Mouse (Mus musculus) lung, adult 2 months (tissue): ENCODE measurements around the gene Dpy30. TPM values are rescaled to one million over a fixed set of nuclear protein-coding genes. Genes with fewer than 3 reads are reported as not detected.

ENCODE experiments used
- DNase-seq: peaks from one replicate; pipeline ENCODE4 v3.0.0; 2022
- H3K4me1 ChIP-seq: fragments of 200-500 bp; 2 replicates; pipeline ENCODE4 v1.6.1; 2011; ENCODE audit warnings: low read length; ENCODE audit not compliant: control insufficient read depth, insufficient read depth
- H3K4me3 ChIP-seq: fragments of 200-500 bp; replicated peaks from 2 replicates; pipeline ENCODE3; 2011; ENCODE audit warnings: low read depth, mild to moderate bottlenecking, control low read depth, low read length; ENCODE audit errors: extremely low read depth
- CTCF ChIP-seq: fragments of 200-500 bp; IDR thresholded peaks from 2 replicates; pipeline ENCODE4 v1.5.1; 2011; ENCODE audit warnings: mild to moderate bottlenecking, low read length, control low read depth; ENCODE audit not compliant: insufficient read depth
- POLR2A ChIP-seq: fragments of 200-500 bp; IDR thresholded peaks from 2 replicates; pipeline ENCODE4 v1.6.1; 2011; ENCODE audit warnings: low read depth, mild to moderate bottlenecking, control low read depth, low read length, borderline replicate concordance; ENCODE audit errors: extremely low read depth
- WGBS: fragments of 180-500 bp; shearing (Covaris S2); methylation state at CpG from one replicate; pipeline ENCODE4 v1.1.7; 2018; 5-methylcytosine and 5-hydroxymethylcytosine counted together
- polyA plus RNA-seq: library from polyadenylated mRNA; depleted of rRNA; stranded (reverse); fragments of >200 nt; gene quantifications from 2 replicates; pipeline ENCODE4 v1.2.3, GENCODE M21; 2012

The Dpy30 gene
- polyA plus RNA-seq, 1 experiment: 28.7 TPM

DNA sequence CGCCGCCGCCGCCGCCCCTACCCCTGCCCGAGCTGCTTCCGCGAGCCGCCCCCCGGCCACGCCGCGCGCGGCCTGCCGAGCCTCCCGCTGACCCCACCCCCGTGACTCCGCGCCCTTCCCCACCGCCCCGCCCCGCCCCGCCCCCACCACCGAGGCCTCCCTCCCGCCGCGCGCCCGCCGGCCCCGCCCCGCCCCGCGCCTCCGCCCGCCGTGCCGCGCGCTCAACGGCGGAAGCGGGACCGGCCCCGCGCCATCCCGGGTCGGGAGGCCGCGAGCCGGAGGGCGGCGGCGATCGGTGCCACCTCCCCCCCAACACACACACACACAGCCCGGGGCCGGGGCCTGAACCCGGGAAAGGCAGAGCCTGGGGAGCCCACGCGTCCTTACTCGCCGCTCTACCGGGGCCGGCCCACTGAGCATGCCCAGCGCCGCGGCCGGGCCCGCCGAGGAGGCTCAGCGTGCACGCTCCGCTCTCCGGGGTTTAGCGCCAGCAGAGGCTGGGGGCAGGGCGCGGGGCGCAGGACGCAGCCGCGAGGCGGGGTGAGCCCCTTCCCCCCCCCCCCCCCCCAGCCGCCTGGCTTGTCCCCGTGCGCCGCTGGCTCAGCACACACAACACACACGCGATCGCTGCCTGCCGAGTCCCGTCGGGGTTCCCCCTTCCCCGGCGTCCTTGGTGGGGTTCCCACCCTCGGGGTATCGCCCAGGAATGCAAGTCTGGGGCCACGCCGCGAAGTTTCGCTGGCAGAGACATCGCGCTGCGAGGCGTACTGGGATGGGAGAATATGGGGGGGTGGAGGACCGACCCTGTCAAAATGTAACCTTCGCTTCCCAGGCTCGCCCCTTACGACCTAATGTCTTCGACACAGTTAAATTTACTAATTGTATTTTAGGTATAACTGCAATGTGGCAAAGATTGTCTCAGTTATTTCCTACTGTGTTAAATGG is 28.4 kb downstream of the Dpy30 start, which contains the start of gene Memo1:
Gene Memo1, minus strand, starts transcription at position 496 of the 945 bp plus-strand sequence.
- TF ChIP-seq CTCF (no peak), POLR2A (peak; percentile 39; the same call in 1 of the 2 replicates)
- WGBS: under 1% methylated on average over 98 of the region's 110 CpGs
- Histone ChIP-seq H3K4me1 (peaks cover 2% of the 10 kb centered on the region), H3K4me3 (peak within 1 kb of the TSS; percentile 99)
- peak; percentile 82 for DNase-seq

DNA sequence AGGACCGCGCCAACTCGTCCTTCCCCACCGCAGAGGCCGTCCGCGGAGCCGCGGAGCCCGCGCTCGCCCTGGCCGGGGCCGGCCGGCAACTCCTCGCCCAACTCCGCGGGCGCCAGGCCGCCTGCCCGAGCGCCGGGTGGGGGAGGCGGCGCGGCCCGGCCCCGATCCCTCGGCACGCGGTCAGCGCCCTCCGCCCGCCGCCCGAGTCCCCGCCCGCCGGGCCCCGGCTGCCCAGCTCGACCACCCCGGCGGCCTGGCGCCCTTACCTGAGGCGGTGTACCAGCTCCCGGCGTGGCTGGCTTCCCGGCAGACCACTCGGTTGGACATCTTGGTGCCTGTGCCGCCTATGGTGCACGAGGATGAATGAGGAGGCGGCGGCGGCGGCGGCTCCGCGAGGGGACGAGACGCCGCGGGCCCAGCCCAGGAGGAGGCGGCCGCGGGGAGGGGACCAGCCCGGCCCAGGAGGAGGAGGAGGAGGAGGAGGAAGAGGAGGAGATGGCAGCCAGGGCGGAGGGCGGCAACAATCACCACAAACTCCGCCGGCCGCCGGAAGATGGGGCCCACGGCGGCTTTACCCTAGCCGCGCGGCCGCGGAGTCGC is 29.2 kb downstream of the Dpy30 start:
- peak overlapping the region; percentile 88 for H3K4me3 ChIP-seq
- TF ChIP-seq POLR2A (no peak), CTCF (no peak)
- DNase-seq: peak; percentile 81
- H3K4me1 ChIP-seq: peaks cover 2% of the 10 kb centered on the region
- WGBS: 1% methylated on average over 74 of the region's 80 CpGs

DNA sequence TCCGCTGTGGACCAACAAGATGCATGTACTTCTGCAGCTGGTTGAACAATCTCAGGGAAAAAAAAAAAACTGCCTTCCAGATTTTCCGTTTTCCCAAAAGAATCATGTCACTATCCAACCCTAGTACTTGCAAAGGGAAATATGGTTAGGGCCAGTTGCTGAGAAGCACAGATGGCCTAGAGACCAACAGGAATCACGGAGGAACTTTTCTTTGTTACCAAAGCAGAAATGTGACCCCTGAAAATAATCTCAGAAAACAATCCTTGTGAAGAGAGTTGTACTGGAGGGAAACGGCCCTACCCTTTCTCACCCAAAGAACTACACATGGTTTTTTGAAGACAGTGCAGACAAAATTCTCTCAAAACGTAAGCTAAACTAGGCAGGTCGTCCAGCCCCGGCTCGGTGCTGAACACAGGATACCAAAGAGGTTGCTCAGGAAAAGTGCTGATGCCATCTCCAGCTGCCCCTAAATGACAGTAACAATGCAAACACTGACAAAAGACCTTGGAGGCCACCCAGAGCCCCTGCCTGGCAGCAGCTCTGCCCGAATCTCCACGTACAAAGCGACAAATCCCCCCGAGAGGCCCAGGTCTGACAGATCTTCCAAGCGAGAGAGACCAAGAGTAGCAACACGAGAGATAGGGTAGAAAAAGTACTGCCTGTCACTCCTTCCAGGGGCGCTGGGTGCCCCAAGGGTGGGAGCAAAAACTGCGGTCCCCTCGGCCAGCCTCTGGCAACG is 29.9 kb downstream of the Dpy30 start:
- DNase-seq: peak; percentile 51
- peak overlapping the region; percentile 88 for H3K4me3 ChIP-seq
- 4% methylated on average over 18 of the region's 18 CpGs for WGBS
- peaks cover 2% of the 10 kb centered on the region for H3K4me1 ChIP-seq
- no peak for TF ChIP-seq POLR2A
- TF ChIP-seq CTCF: no peak

DNA sequence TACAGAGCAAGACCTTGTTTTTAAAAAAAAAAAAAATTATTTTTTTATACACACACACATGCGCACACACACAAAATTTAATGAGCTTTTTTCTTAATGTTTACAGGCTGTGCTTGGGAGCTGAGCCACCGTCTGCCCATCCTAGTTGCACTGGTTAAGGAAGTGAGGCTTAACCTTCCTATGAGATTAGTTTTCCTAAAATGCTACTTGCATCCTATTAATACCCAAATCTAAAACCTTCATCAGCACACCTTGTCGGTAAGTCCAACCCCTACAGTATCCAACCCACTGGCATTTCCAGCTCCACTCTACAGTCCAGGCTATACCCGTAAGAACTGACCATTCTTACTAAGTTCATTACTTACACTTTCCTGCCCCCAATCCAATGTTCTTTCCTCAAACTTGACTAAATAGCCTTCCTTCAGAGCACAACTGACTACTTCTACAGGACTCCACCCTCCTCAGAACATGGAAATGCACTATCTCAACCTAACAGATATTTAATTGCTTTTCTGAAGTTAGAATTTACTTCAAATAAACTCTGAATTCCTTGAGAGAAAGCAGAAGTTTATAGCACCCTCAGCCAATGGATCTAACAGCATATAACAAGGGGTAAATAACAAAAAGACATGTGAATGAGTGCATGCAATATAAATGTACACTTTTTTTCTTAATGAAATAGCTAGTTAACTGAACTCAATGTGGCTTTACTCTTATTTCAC is 31.9 kb downstream of the Dpy30 start:
- Histone ChIP-seq H3K4me1 (peaks cover 2% of the 10 kb centered on the region), H3K4me3 (no peak overlapping the region)
- 85% methylated on average over 4 of the region's 4 CpGs for WGBS
- DNase-seq: no peak
- TF ChIP-seq CTCF (no peak), POLR2A (no peak)

DNA sequence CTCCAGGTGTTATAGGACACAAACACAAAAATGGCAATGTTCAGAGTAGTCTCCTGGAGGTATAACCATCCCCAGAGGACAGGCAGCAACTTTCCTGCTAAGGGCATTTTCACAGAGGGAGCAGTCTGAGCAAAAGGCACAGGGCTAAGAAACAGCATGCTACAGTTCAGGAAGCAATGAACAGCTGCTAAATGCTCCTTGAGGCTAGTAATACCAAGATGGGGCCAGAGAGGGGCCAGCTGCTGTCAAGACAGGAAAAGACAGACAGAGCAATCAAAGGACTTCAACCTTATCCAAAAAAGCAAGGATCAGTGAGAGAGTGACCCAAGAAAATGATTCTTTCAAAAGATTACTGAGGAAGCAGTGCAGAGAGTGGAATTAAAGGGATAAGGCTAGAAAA is 32.9 kb downstream of the Dpy30 start:
- Histone ChIP-seq H3K4me1 (peaks cover 1% of the 10 kb centered on the region), H3K4me3 (no peak overlapping the region)
- DNase-seq: no peak
- TF ChIP-seq CTCF (no peak), POLR2A (no peak)

DNA sequence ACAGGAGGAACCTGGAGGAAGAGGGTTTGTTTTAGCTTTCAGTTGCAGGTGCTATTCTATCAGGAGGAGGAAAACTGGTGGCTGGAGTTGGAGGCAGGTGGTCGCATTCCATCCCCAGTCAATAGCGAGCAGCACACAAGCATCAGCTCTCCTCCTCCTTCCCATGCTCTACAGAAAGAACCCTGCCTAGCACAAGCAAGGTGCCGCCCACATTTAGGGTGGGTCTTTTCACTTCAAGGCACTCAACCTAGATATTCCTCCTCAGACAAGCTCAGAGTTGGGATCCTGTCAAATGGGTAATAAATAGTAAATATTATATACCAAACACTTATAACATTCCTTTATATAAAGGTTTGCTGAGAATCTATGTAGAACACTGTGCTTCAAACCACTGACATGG is 33.5 kb downstream of the Dpy30 start:
- Histone ChIP-seq H3K4me3 (no peak overlapping the region), H3K4me1 (peaks cover under 1% of the 10 kb centered on the region)
- TF ChIP-seq POLR2A: no peak
- TF ChIP-seq CTCF: no peak
- 64% methylated on average over 3 of the region's 3 CpGs for WGBS
- no peak for DNase-seq

DNA sequence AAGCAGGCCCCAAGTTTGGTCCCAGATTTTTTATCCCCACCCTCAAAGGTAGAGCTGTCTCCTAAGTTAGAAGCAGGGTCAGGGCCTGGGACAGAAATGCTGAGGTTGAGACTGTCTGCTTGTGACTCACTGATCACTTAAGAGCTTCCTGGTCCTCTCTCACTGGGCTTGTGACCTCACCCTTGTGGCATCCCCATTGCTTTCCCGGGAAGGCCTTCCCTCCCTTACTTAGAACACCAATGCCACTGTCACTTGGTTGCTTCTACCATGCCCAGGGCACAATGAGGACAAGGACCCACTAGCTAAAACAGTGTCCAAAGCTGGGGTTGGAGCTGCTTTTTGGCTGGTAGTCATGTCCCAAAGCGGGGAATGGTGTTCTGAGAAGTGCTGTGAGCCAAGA is 35.1 kb downstream of the Dpy30 start:
- DNase-seq: no peak
- Histone ChIP-seq H3K4me3 (no peak overlapping the region), H3K4me1 (peaks cover 3% of the 10 kb centered on the region)
- no peak for TF ChIP-seq POLR2A
- TF ChIP-seq CTCF: no peak
- 59% methylated on average over 2 of the region's 2 CpGs for WGBS

DNA sequence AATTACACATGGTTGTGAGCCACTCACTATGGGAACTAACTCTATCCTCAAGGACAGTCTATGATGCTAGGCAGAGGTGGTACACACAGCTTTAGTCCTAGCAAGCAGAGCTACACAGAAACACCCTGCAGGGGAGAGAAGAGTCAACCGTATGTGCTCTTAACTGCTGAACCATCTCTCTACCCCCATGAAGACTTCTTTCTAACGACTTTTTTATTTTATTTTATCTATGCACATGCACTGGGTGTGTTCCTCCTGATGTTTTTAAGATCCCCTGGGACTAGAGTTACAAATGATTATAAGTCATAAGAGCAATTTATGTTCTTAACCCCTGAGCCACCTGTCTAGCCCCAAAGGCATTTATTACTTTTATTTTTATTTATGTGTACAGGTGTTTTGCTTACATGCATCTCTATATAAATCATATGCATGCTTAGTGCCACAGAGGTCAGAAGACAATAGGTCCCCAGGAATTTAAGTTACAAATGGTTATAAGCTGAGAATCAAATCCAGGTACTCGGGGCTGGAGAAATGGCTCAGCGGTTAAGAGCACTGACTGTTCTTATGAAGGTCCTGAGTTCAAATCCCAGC is 37.5 kb downstream of the Dpy30 start:
- no peak for DNase-seq
- no peak overlapping the region for H3K4me3 ChIP-seq
- TF ChIP-seq CTCF (no peak), POLR2A (no peak)
- H3K4me1 ChIP-seq: peaks cover 3% of the 10 kb centered on the region
- 74% methylated on average over 4 of the region's 4 CpGs for WGBS

DNA sequence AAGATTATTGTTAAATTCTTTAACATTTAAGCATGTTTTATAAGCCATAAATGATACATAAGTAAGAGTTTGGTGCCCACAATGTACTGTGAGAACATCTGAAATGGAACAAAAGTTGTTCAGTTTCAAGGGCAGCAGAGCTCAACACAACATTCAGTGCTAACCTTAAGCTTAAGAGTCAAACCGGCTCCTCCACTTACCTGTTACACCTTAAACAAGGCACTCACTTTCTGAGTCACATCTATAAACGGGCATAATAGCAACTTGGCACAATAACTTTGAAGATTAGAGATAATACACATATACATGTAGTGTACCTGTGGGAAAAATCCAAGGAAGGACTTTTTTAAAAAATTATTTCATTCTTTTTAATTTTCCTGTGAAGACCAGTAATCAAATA is 38.0 kb downstream of the Dpy30 start:
- Histone ChIP-seq H3K4me3 (no peak overlapping the region), H3K4me1 (peaks cover 3% of the 10 kb centered on the region)
- no peak for DNase-seq
- WGBS: 58% methylated on average over 2 of the region's 2 CpGs
- TF ChIP-seq CTCF: no peak
- no peak for TF ChIP-seq POLR2A
